Mouse (Mus musculus) mouse embryonic stem cell (cell line): Measurements from ENCODE around the gene Fam120a.

ENCODE experiments used
- in situ Hi-C, 2 experiments: fragments of 300-500 bp; cut with MboI; formaldehyde crosslinking; loops; 1 replicate in 1 of 2; 3 replicates in 1 of 2; pipeline ENCODE4 v1.14.3; 2019 to 2020; ENCODE audit warnings: low sequenced_read_pairs in 2 of 2, low pct_unique_long_range_greater_than_20kb in 1 of 2, mixed read lengths in 1 of 2; ENCODE audit not compliant: unreplicated experiment in 1 of 2

Fam120a gene

GRCm38 (mm10) chr13:48967956-48968749 lies at the start of gene Fam120a:
Fam120a (minus strand) TSS chr13:48968017.
- in situ Hi-C loops = no loop called here

GRCm38 (mm10) chr13:49017375-49017774 lies 49.6 kb upstream of the Fam120a start:
- in situ Hi-C loops = loop anchor here in 1 of 2 experiments (25.0 kb wide), 2 partner anchors 355 to 480 kb away; partner anchors contain the start of gene Barx1

GRCm38 (mm10) chr13:49016311-49016761 lies 48.5 kb upstream of the Fam120a start:
- in situ Hi-C loops = loop anchor here in 1 of 2 experiments (25.0 kb wide), 2 partner anchors 354 to 479 kb away; partner anchors contain the start of gene Barx1

- in situ Hi-C loops = loop anchor here in 1 of 2 experiments (25.0 kb wide), 2 partner anchors 353 to 478 kb away; partner anchors contain the start of gene Barx1
Observed at GRCm38 (mm10) chr13:49015366-49016306, 47.8 kb upstream of the Fam120a start.

DNA sequence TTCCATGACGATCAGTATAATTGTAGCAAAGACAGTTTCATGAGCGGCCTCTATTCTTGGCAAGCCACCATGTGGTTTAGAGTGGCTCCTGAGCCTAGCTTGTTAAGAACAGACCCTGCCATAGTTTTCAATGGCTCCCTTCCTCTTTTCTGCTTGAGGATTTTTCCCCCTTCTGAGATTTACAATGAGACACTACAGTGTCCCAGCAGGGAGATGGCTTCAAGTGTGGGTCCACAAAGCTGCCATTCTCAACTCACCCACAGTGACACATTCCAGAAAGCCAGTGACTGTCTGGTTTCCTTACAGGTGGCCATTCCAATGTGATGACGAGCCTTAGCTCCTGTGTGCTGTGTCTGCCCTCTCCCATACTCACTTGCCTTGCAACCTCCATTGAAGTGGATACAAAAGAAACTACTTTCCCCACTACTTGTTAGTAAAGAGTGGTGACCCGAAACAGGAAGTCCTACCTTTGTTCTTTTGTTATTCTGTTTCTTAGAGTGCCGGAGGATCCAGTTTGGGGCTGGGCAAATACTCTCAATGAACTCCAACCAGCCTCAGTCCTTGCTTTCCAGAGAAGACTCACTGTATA lies 45.5 kb upstream of the Fam120a start:
- in situ Hi-C loops = loop anchor here in 1 of 2 experiments (25.0 kb wide), 2 partner anchors 351 to 476 kb away; partner anchors contain the start of gene Barx1

DNA sequence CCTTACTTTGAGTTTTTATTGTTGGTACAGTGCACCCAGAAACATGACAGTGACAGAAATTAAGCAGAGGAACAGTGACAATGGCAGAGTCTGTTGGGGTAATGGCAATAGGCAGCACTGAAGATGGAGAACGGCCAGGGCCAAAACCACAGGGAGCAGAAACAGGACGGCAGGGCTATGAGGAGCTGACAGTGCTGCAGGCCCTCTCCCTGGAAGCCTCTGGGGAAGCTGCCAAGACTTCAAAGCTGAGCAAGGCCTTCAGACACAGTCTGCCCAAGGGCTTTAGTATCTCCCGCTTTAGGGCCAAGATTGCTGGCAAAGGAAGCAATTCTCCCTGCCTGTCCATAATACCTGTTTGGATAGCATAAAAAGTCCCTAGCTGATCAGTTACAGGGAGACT lies 33.9 kb upstream of the Fam120a start:
- in situ Hi-C loops = loop anchor here in 1 of 2 experiments (25.0 kb wide), 2 partner anchors 339 to 464 kb away; partner anchors contain the start of gene Barx1

DNA sequence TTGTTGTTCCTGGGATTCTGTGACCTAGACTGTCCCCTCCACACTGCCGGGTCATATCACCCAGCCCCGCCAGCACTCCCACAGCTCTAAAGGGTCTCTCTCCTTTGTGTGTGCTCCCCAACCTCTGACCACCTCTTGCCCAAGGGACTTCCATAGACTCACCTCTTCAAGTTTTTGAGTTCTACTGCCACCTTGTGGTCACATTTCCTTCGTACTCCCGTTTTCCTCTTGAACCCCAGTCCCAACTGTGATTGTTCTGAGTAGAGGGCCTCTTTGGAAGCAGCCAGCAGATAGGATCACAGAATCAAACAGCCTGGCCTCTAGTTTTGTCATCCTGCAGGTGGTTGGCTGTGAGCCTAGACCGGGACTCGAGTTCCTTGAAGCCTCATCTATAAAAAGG lies 30.8 kb upstream of the Fam120a start:
- in situ Hi-C loops = loop anchor here in 1 of 2 experiments (5.0 kb wide), 1 partner anchor 341 kb away; no protein-coding TSS in a partner anchor

DNA sequence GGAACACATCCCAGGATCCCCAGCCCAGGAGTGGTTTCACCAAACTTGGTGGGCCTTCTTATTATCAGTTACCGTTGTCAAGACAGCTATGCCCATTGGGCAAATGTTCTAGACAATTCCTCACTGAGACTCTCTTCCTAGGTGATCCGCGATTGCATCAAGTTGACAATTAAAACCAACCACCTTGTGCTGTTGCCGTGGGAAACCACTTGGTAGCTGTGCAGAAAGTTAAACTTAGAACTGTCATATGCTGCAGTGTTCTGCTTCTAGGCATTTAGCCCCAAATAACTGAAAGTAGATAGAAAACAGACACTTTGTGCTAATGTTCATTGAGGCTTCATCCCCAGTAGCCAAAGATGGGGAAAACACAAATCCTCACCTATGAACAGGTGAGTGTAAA lies 28.9 kb upstream of the Fam120a start:
- in situ Hi-C loops = loop anchor here in 1 of 2 experiments (5.0 kb wide), 1 partner anchor 339 kb away; no protein-coding TSS in a partner anchor

- in situ Hi-C loops = loop anchor here in 1 of 2 experiments (5.0 kb wide), 1 partner anchor 338 kb away; no protein-coding TSS in a partner anchor
Observed at GRCm38 (mm10) chr13:48994903-48995302, 27.1 kb upstream of the Fam120a start.

DNA sequence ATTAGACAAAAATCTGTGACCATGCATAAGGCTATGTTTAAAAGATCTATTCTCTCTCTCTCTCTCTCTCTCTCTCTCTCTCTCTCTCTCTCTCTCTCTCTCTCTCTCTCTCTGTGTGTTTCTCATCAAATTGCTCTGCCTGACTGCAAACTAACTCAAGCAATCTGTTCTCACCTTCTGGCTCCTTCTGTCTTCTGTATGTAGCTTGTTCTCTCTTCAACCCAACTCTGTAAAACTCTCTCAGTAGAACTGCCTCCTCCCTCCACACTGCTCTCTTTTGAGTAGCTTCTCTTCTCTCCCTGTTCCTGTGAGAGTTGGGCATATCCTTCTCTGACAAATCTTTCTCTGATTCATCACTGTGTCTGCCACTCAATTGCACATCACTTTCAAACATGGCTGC lies 25.1 kb upstream of the Fam120a start:
- in situ Hi-C loops = no loop called here

DNA sequence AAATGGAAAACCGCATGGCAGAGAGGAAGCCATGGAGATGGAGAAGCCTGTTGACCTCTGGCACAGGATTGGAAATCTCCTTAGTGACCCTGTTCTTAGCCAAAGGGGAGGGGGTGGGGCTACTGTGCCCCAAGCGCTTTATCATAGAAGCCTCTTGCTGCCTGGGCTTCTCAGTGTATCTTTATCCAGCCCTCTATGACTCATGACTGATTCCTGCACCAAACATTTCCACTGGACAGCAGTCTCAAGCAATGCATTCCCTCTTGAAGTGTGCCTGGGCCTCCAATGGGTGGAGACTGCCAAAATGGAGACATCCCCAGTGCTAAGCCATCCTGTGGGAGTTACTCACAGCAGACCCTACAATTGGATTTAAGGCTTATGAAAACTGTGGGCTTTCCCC lies 22.3 kb upstream of the Fam120a start:
- in situ Hi-C loops = no loop called here

- in situ Hi-C loops = no loop called here
Observed at GRCm38 (mm10) chr13:48982482-48983098, 14.8 kb upstream of the Fam120a start.

GRCm38 (mm10) chr13:48979069-48979468 lies 11.3 kb upstream of the Fam120a start:
- in situ Hi-C loops = no loop called here

DNA sequence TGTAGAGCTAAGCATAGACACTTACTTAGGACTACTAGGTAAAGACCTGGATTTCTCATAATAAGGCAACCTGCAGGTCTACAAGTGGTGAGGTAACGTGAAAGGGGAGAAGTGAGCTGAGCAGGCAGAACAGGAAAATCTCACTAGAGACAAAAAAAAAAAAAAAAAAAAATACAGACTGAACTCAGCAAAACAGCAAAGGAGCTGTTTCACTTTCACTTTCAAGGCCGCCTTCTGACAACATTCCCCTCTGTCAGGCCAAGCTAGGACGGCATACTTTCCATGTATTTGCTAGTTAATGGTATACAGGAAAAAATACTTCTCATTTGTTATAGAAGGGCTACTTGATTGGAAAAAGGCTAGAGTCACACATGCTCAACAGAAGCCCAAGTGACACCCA lies 10.0 kb upstream of the Fam120a start:
- in situ Hi-C loops = no loop called here

- in situ Hi-C loops = no loop called here
Observed at GRCm38 (mm10) chr13:48974699-48975098, 6.9 kb upstream of the Fam120a start.

GRCm38 (mm10) chr13:48974266-48974665 lies 6.4 kb upstream of the Fam120a start:
- in situ Hi-C loops = no loop called here

GRCm38 (mm10) chr13:48973231-48973630 lies 5.4 kb upstream of the Fam120a start:
- in situ Hi-C loops = no loop called here

- in situ Hi-C loops = no loop called here
Observed at GRCm38 (mm10) chr13:48971033-48971432, 3.2 kb upstream of the Fam120a start.
